Mouse (Mus musculus): ENCODE measurements at regions not wholly inside any gene's neighbourhood (a gene's known extent, or its start where the extent isn't known, plus 50 kb on each side); places are given as distances from the start of the nearest gene placed in this dataset.

DNA sequence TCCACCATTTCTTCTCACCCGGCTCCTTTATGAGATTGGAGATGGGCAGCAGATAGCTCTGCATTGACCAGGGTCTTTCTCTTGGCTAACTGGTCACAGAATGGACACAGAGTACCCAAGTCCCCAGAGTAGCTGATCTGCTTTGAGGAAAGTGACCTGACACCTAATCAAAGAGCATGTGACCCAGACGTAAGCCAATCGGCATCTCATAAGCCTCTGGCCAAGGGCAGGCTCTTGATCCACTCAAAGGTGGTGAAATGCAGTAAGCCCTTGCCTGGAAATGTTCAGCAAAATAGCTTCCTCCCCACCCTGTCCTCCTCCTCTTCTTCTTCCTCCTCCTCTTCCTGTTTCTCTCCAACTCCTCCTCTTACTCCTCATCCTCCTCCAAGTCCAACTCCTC is 190.3 kb upstream of the Rreb1 start:
- TF ChIP-seq CTCF (IDR thresholded peaks at IDR 0.05; ENCODE audit: borderline replicate concordance, insufficient read depth, low read length) (no peak), POLR2A (IDR thresholded peaks at IDR 0.05; ENCODE audit: low read depth, low read length) (no peak)

All from embryonic fibroblast, embryonic 13.5 days (primary cell).